Mouse (Mus musculus) heart, embryonic 11.5 days (tissue): ENCODE measurements around the gene Tle1. TPM values are rescaled to one million over a fixed set of nuclear protein-coding genes. Genes with fewer than 3 reads are reported as not detected.

Experiments used
- ATAC-seq: fragments of 200-750 bp; cut with Nextera tagmentation; replicated peaks from 2 replicates; pipeline ENCODE4 v1.8.0; 2017; ENCODE audit warnings: moderate library complexity; ENCODE audit not compliant: insufficient number of reproducible peaks, low FRiP score, low TSS enrichment
- H3K27ac ChIP-seq: fragments of 300-500 bp; sonication (generic); 2 replicates; pipeline ENCODE4 v1.5.1; 2014; ENCODE audit warnings: mild to moderate bottlenecking, low read depth, low read length
- H3K27me3 ChIP-seq: fragments of 300-500 bp; sonication (generic); 2 replicates; pipeline ENCODE4 v1.6.1; 2014; ENCODE audit warnings: mild to moderate bottlenecking, low read length, mixed read lengths; ENCODE audit not compliant: control insufficient read depth, insufficient read depth
- H3K36me3 ChIP-seq: fragments of 300-500 bp; sonication (generic); 2 replicates; pipeline ENCODE4 v1.6.1; 2014; ENCODE audit warnings: mild to moderate bottlenecking, low read length, moderate library complexity, mixed read lengths; ENCODE audit not compliant: control insufficient read depth, insufficient read depth
- H3K4me1 ChIP-seq: fragments of 300-500 bp; sonication (generic); 2 replicates; pipeline ENCODE4 v1.6.1; 2014; ENCODE audit warnings: low read length; ENCODE audit not compliant: control insufficient read depth, insufficient read depth
- H3K4me2 ChIP-seq: fragments of 300-500 bp; sonication (generic); 2 replicates; pipeline ENCODE4 v1.6.1; 2014; ENCODE audit warnings: mild to moderate bottlenecking, moderate library complexity
- H3K4me3 ChIP-seq: fragments of 300-500 bp; sonication (generic); 2 replicates; pipeline ENCODE4 v1.5.1; 2014; ENCODE audit warnings: low read depth, low read length
- H3K9ac ChIP-seq: fragments of 300-500 bp; sonication (generic); 2 replicates; pipeline ENCODE4 v1.6.1; 2014; ENCODE audit warnings: mild to moderate bottlenecking, low read depth, low read length, moderate library complexity
- H3K9me3 ChIP-seq: fragments of 300-500 bp; sonication (generic); replicated peaks from 2 replicates; pipeline ENCODE4 v1.6.1; 2016; ENCODE audit warnings: low read length; ENCODE audit not compliant: control insufficient read depth
- WGBS: fragments of 180-500 bp; shearing (Covaris S2); extraction: QIAGEN DNeasy Blood & Tissue Kit; methylation state at CpG from one replicate; pipeline ENCODE4 v1.1.7; 2014; ENCODE audit not compliant: insufficient replicate concordance; 5-methylcytosine and 5-hydroxymethylcytosine counted together
- polyA plus RNA-seq: library from polyadenylated mRNA; unstranded; fragments of >200 nt; fragmentation: Nextera tagmentation; extraction: Ambion mirVana; gene quantifications from 2 replicates; pipeline ENCODE4 v1.2.1, GENCODE M21; 2014

The Tle1 gene
- polyA plus RNA-seq, 1 experiment from 2014 or later: 11.7 TPM

DNA sequence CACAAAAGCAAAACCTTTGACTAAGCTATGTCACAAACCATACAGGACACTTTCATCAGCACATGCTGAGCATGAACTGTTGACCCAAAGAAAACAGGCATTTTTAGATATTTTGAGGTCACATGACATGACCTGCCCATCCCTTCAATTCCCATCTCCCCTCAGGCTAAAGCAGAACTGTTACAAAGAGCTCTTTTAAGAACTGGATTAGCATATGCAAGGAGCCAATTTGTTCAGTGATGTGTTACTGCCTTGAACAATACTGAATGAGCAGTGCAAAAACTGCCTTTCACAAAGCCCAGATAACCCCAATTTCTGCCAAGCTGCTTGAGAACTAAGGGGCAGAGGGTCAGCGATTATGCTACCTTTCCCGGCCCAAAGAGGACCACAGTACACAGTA is 54.7 kb downstream of the Tle1 start:
- Histone ChIP-seq H3K4me1 (peaks cover 3% of the 10 kb centered on the region; the same call in 1 of the 2 replicates), H3K4me3 (no peak overlapping the region), H3K27me3 (no peaks in the 10 kb centered on the region), H3K4me2 (no peak overlapping the region), H3K9ac (no peak overlapping the region), H3K9me3 (no peaks in the 10 kb centered on the region), H3K27ac (no peak overlapping the region), H3K36me3 (no peaks in the 10 kb centered on the region)
- 82% methylated on average over 2 of the region's 2 CpGs for WGBS
- no peak for ATAC-seq

DNA sequence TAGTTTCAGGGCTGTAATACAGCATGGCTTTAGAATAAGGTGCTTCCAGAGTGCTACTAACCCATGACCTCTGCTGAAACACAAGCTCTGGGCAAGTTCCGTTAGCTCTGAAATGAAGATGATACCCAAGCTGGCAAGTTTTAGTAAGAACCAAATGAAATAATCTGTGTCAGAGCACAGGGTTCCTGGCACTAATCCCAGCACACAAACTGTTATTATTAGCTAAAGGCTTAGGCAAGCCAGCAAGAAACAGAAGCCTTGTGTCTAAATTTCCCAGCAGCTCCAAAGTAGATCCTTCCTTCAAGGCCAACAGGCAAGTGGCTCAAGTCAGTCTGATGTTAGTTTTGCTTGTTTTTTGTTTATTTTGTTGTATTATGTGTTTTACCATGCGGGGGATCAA is 56.2 kb downstream of the Tle1 start:
- no peak for ATAC-seq
- no peaks in the 10 kb centered on the region for H3K36me3 ChIP-seq
- H3K27ac ChIP-seq: no peak overlapping the region
- no peak overlapping the region for H3K4me2 ChIP-seq
- WGBS: 79% methylated on average over 2 of the region's 2 CpGs
- no peaks in the 10 kb centered on the region for H3K27me3 ChIP-seq
- no peaks in the 10 kb centered on the region for H3K9me3 ChIP-seq
- no peak overlapping the region for H3K9ac ChIP-seq
- H3K4me3 ChIP-seq: no peak overlapping the region
- H3K4me1 ChIP-seq: no peaks in the 10 kb centered on the region

DNA sequence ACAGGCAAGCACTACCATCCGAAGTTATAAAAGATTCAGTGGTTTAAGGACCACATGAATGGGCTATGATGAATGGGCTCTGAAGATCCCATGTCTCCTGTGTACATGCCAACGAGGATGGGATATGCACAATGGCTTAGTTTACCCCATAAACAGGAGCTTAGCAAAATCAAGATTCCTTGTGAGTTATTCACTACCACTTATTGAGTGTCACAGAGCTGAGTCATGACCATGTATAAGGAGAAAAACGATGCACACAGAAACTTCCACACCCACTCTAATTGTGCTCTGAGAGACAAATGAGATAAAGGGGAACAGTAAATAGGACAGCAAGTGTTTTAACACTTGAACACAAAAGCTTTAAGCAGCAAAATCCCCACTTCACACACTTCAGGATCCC is 60.0 kb downstream of the Tle1 start:
- no peak overlapping the region for H3K27ac ChIP-seq
- H3K36me3 ChIP-seq: no peaks in the 10 kb centered on the region; the same call in 1 of the 2 replicates
- no peak overlapping the region for H3K9ac ChIP-seq
- H3K27me3 ChIP-seq: no peaks in the 10 kb centered on the region
- no peak overlapping the region for H3K4me2 ChIP-seq
- H3K4me1 ChIP-seq: no peaks in the 10 kb centered on the region
- no peak overlapping the region for H3K4me3 ChIP-seq
- WGBS: 78% methylated on average over 3 of the region's 3 CpGs
- no peak for ATAC-seq
- H3K9me3 ChIP-seq: no peaks in the 10 kb centered on the region

DNA sequence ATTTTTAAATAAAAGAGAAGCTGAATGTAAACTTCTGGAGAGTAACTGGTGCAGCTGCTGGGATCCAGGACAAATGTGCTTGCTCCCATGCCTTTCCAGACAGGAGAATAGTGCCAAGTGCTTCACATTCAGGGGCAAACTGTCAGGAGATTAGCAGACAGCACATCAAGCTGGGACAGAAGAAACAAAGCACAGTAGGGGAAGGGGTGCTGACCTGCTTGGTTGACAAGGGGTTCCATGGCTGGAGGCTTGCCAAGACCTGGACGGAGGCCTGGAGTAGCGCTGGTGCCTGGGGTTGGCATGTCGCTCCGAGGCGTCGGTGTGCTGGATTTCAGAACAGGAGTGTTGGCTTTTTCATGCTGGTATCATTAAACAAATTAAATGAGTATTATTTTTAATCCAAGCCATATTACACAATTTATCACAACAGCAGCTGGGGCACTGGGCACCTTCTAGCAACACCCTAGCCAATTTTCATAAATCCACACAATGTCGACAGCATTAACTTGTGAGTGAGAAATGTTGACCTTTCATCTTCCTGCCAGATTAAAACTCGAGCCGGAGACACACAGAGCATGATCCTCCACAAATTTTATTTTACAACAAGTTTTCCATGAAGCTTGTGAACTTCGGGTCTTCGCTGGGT is 61.1 kb downstream of the Tle1 start:
- Histone ChIP-seq H3K27me3 (no peaks in the 10 kb centered on the region), H3K9me3 (no peaks in the 10 kb centered on the region), H3K4me1 (no peaks in the 10 kb centered on the region), H3K4me3 (no peak overlapping the region), H3K9ac (no peak overlapping the region), H3K36me3 (no peaks in the 10 kb centered on the region; the same call in 1 of the 2 replicates), H3K4me2 (no peak overlapping the region), H3K27ac (no peak overlapping the region)
- WGBS: 74% methylated on average over 11 of the region's 11 CpGs
- ATAC-seq: no peak

DNA sequence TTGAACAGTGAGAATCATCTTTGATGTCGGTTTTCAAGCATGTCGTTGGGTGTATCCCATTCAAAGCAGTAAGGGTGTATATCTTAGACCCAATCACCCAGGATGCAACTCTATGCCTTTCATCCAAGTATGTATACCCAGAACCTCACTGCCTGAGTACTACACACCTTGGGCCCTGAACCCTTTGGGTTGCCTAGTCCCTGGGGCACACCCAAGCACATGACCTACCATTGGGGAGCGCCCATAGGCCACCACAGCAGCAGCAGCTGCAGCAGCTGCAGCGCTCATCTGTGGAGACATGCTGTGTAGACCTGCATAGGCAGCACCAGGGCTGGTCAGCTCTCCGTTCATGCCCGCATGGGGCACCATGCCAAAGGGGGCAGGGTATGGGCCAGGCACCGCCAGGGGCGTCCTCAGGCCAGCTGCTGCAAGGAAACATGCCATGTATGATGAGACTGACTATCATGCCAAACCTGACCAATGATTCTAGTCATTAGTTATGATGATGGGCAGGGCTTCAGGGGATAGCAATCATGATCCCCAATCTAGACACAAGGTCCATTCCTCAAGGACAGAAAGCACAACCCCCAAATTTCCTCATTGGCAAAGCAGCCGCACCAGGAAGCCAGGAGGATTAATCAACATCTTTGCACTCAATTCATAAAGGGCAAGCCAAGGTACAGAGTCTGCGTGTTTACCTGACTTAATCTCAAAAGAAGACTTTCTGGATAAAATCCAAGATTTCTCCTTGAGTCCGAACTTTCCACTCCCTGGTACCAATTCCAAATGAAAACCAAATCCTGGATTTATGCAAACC is 62.2 kb downstream of the Tle1 start:
- WGBS: 94% methylated on average over 11 of the region's 11 CpGs
- ATAC-seq: no peak
- Histone ChIP-seq H3K27me3 (no peaks in the 10 kb centered on the region), H3K36me3 (no peaks in the 10 kb centered on the region; the same call in 1 of the 2 replicates), H3K27ac (no peak overlapping the region), H3K4me1 (no peaks in the 10 kb centered on the region), H3K4me3 (no peak overlapping the region), H3K9me3 (no peaks in the 10 kb centered on the region), H3K9ac (no peak overlapping the region), H3K4me2 (no peak overlapping the region)

DNA sequence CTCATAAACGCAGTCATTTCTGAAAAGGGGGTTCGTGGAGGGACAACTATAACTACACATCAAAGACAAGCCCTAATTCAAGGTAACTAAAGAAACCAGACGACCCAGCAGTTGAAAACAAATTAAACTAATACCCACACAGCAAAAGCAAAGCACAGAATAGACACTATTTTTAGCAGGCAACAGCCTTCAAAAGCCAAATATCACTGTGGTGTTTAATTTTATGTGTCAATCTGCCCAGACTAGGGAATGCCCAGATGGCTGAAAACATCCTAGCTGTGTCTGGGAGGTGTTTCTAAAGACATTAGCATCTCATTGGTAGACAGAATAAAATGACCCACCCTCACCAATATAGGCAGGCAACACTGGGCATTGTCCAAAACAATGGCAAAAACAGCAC is 68.1 kb downstream of the Tle1 start:
- Histone ChIP-seq H3K27me3 (no peaks in the 10 kb centered on the region), H3K36me3 (no peaks in the 10 kb centered on the region; the same call in 1 of the 2 replicates), H3K9ac (no peak overlapping the region), H3K4me1 (no peaks in the 10 kb centered on the region), H3K4me2 (no peak overlapping the region), H3K4me3 (no peak overlapping the region), H3K9me3 (no peaks in the 10 kb centered on the region), H3K27ac (no peak overlapping the region)
- WGBS: 82% methylated on average over 3 of the region's 3 CpGs
- ATAC-seq: no peak

DNA sequence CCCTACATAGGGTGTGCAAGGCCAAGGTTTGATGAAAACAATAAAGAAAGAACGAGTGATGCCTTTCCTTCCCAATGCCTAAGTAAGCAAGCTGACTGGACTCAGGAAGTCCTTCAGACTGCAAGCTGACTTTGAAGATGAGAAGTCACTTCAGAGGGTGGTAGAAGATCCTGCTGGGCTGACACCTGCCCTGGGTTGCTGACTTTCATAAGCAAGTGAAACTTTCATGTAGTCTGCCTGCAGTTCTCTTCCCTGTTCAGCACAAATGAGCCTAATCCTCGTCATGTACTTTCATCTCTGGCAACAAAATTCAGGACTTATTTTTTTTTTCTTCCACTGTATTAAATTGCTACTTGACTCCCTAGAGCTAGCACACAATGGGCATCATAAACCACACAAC is 73.1 kb downstream of the Tle1 start:
- H3K9ac ChIP-seq: no peak overlapping the region
- H3K36me3 ChIP-seq: no peaks in the 10 kb centered on the region; the same call in 1 of the 2 replicates
- H3K4me3 ChIP-seq: no peak overlapping the region
- no peak for ATAC-seq
- H3K9me3 ChIP-seq: no peaks in the 10 kb centered on the region
- H3K27me3 ChIP-seq: peaks cover 2% of the 10 kb centered on the region; the same call in 1 of the 2 replicates
- H3K4me2 ChIP-seq: no peak overlapping the region
- H3K4me1 ChIP-seq: no peaks in the 10 kb centered on the region
- no peak overlapping the region for H3K27ac ChIP-seq
- WGBS: 72% methylated on average over 2 of the region's 2 CpGs

DNA sequence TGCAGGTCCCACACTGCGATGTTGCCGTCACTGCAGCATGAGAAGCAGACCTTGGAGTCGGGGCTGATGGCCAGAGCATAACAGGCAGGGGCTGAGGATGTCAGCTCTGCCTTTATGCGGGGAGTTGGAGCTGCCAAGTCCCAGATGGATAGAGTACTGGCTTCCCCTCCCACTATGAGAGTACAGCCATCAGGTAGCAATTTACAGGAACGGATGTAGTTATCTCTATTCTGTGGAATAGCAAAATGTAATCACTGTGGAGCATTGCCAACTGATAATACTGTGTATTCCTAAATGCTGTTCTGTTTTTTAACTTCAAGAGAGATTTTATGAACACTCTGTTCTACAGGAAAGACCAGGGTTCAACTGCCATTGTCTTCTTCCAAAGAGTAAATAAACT is 75.9 kb downstream of the Tle1 start:
- Histone ChIP-seq H3K4me1 (no peaks in the 10 kb centered on the region), H3K4me3 (no peak overlapping the region), H3K36me3 (peaks cover 2% of the 10 kb centered on the region), H3K9me3 (no peaks in the 10 kb centered on the region), H3K9ac (no peak overlapping the region), H3K27ac (no peak overlapping the region), H3K4me2 (no peak overlapping the region), H3K27me3 (peaks cover 2% of the 10 kb centered on the region; the same call in 1 of the 2 replicates)
- ATAC-seq: peak; percentile 39; the same call in 1 of the 2 replicates
- WGBS: 42% methylated on average over 5 of the region's 5 CpGs
